Mouse (Mus musculus): ENCODE data around the gene Zfp316.
A peak's percentile ranks its signal among the peaks of the same experiment; 100 is the strongest.

Gene Zfp316

GRCm38 (mm10) chr5:143279247-143279646 is 9.4 kb upstream of the Zfp316 start:
- no peak for DNase-seq (ENCODE audit: low read depth, low spot score)

- DNase-seq (ENCODE audit: low read depth, low spot score): no peak
These were observed 5.9 kb upstream of the Zfp316 start for GRCm38 (mm10) chr5:143275761-143276160.

GRCm38 (mm10) chr5:143272540-143273330 is 2.9 kb upstream of the Zfp316 start:
- no peak for DNase-seq (ENCODE audit: low read depth, low spot score)

GRCm38 (mm10) chr5:143272108-143272507 is 2.3 kb upstream of the Zfp316 start:
- DNase-seq (ENCODE audit: low read depth, low spot score): no peak

- no peak for DNase-seq (ENCODE audit: low read depth, low spot score)
These were observed 1.8 kb upstream of the Zfp316 start for GRCm38 (mm10) chr5:143271642-143272041.

GRCm38 (mm10) chr5:143270151-143270519 is 313 bp upstream of the Zfp316 start:
- no peak for DNase-seq (ENCODE audit: low read depth, low spot score)

- no peak for DNase-seq (ENCODE audit: low read depth, low spot score)
These were observed 848 bp downstream of the Zfp316 start for GRCm38 (mm10) chr5:143268985-143269362.

- no peak for DNase-seq (ENCODE audit: low read depth, low spot score)
These were observed 3.0 kb downstream of the Zfp316 start for GRCm38 (mm10) chr5:143266794-143267193.

GRCm38 (mm10) chr5:143265409-143265808 is 4.4 kb downstream of the Zfp316 start:
- no peak for DNase-seq (ENCODE audit: low read depth, low spot score)

- DNase-seq (ENCODE audit: low read depth, low spot score): no peak
These were observed 5.1 kb downstream of the Zfp316 start for GRCm38 (mm10) chr5:143264689-143265088.

- DNase-seq (ENCODE audit: low read depth, low spot score): no peak
These were observed 8.2 kb downstream of the Zfp316 start for GRCm38 (mm10) chr5:143261636-143262035.

GRCm38 (mm10) chr5:143255802-143256201 is 14.0 kb downstream of the Zfp316 start:
- DNase-seq (ENCODE audit: low read depth, low spot score): no peak

GRCm38 (mm10) chr5:143255131-143255519 is 14.7 kb downstream of the Zfp316 start:
- DNase-seq (ENCODE audit: low read depth, low spot score): no peak

GRCm38 (mm10) chr5:143254487-143255130 is 15.2 kb downstream of the Zfp316 start:
- DNase-seq (ENCODE audit: low read depth, low spot score): no peak

GRCm38 (mm10) chr5:143253881-143254486 is 15.8 kb downstream of the Zfp316 start:
- DNase-seq (ENCODE audit: low read depth, low spot score): no peak

GRCm38 (mm10) chr5:143253186-143253880 is 16.5 kb downstream of the Zfp316 start:
- DNase-seq (ENCODE audit: low read depth, low spot score): no peak

- no peak for DNase-seq (ENCODE audit: low read depth, low spot score)
These were observed 17.0 kb downstream of the Zfp316 start for GRCm38 (mm10) chr5:143252791-143253185.

GRCm38 (mm10) chr5:143252039-143252438 is 17.8 kb downstream of the Zfp316 start:
- no peak for DNase-seq (ENCODE audit: low read depth, low spot score)

GRCm38 (mm10) chr5:143244926-143245325 is 24.9 kb downstream of the Zfp316 start:
- DNase-seq (ENCODE audit: low read depth, low spot score): no peak

GRCm38 (mm10) chr5:143236036-143236435 is 33.8 kb downstream of the Zfp316 start:
- DNase-seq (ENCODE audit: low read depth, low spot score): no peak

GRCm38 (mm10) chr5:143235028-143235693 is 34.7 kb downstream of the Zfp316 start, which contains the start of gene Zfp12:
Gene Zfp12, plus strand, starts transcription at chr5:143235163.
- peak; percentile 83 for DNase-seq (ENCODE audit: low read depth, low spot score)

- DNase-seq (ENCODE audit: low read depth, low spot score): no peak
These were observed 43.0 kb downstream of the Zfp316 start, which contains the start of gene Spdye4a for GRCm38 (mm10) chr5:143226790-143227189. Gene Spdye4a, minus strand, starts transcription at chr5:143226890.
